Mouse (Mus musculus) spleen, adult 12 weeks (tissue): ENCODE results near the gene Mbl1.

Source experiments
- DNase-seq: peaks from one replicate; pipeline ENCODE4 v3.0.0; 2022; ENCODE audit warnings: low spot score

The Mbl1 gene

DNA sequence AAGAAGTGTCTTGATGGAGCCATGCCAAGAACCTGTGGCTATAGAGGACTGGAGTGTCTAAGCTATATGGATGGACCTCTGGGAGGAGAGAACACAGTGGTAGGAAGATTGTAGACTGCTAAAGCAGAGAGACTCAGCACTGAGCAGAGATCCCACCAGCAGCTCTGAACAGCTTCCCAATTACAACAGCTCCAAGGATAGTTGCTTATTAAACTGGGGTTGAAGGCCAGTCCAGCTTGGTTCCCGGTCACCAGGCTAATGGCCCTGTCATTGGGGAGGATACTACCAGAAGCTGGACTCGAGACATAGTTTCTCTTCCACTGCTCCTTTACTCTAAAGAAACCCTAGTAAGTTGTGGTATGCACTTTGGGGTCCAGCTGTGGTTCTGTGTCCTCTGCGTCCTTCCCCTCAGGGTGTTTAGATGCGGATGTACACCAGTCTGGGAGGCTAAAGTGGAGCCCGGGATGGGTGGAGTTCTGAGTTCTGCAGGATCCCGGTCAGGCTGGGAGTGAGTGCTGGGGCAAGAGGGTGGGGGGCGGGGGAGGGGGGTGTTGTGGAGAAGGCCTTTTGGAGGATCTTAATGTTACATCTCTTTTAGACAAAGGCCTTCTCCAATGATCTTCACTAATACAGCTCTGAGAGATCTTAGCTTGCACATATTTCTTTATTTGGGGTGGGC is at the start of gene Mbl1:
Mbl1 (plus strand) TSS at position 239 of the 679 bp plus-strand sequence.
- no peak for DNase-seq

GRCm38 (mm10) chr14:41102269-41102668 is 49.0 kb upstream of the Mbl1 start:
- no peak for DNase-seq

DNA sequence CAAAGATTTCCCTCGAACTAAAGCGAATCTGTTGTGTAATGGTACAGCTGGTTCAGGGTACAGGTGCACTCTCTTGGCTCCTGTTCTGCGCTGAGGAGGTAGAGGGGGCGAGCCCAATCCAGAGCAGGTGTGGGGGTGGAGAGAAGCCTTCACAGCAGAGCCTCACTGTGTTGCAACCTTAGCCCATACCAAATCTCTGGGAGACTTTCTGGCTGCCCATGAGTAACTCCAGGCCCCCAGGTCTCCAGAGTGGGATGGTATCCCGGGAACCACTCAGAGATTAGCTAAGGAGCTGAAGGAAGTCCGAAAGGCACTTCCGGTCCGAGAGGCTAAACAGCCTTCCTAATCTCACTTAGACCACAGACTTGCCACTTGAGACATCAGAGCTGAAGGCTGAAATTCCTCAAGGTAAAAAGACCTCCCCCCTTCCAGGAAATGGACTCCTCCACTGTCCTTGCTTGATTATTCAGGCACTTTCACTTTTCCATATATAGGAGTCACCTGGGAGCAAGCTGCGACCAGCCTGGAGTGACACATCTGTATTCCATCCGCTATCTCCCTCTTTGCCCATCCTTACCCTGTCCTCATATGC is 46.3 kb upstream of the Mbl1 start, which contains the start of gene Mat1a:
Mat1a (plus strand) TSS at position 183 of the 592 bp plus-strand sequence.
- DNase-seq, result no peak

- no peak for DNase-seq
Observed at GRCm38 (mm10) chr14:41111031-41111668, 40.1 kb upstream of the Mbl1 start.

- no peak for DNase-seq
Observed at GRCm38 (mm10) chr14:41112944-41113343, 38.3 kb upstream of the Mbl1 start.

- DNase-seq, result no peak
Observed at GRCm38 (mm10) chr14:41116271-41116670, 35.0 kb upstream of the Mbl1 start.

DNA sequence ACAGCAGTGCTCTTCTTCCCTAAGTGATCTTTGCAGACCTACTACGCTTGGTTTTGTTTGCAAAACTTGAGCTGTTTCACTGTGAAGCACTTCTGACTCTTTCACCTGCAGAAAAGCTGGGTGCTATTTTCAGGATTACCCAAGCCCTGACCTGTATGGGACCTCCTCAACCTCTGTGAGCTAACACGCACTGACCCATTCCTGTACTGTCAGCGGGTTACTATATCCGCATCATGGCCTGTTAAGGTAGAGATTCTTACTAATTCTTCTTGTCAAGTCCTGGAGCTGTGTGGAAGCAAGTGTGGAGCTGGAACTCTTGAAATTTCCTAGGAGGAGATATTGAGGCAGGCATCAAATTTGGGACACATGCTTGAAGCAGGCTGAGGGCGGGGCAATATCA is 26.6 kb upstream of the Mbl1 start:
- no peak for DNase-seq

GRCm38 (mm10) chr14:41127997-41128396 is 23.3 kb upstream of the Mbl1 start:
- no peak for DNase-seq

- DNase-seq, result no peak
Observed at GRCm38 (mm10) chr14:41131540-41131939, 19.7 kb upstream of the Mbl1 start, which contains the start of gene Sftpa1. Gene Sftpa1, plus strand, starts transcription at chr14:41131782.

DNA sequence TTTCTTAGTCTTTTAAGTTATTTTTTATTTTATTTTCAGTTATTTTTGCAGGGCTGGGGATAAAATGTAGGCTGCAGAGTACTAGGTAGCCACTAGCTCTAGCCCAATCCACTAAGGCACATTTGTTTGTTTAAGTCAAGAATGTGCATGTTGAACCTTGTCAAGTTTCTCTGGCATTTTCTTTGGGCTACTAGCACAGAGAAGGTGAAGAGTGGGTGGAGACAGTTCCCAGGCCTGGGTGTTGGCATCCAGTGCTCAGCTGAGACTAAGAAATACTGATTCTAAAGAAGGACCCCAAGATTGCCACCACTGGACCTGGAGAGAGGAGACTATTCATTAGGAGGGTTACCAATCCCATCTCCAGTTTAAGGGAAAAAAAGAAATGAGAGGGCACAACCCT is 14.3 kb upstream of the Mbl1 start:
- DNase-seq, result no peak

DNA sequence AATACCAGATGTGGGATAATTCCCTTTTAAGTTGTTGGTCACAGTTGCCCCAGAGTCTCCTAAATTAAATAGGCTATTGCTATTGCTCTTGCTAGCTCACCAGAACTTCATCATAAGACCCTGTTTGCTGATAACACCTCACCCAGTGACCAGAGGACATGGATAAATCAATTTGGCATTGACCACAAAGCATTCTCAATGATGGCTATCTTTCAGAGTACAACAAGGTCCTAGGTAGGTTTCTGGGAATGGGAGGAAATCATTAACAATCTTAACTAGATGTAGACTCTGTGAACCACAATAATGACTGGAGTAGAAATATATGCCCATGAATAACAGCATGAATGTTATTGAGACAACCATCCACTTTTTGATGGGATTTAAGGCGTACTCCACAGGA is 10.6 kb upstream of the Mbl1 start:
- DNase-seq, result no peak

DNA sequence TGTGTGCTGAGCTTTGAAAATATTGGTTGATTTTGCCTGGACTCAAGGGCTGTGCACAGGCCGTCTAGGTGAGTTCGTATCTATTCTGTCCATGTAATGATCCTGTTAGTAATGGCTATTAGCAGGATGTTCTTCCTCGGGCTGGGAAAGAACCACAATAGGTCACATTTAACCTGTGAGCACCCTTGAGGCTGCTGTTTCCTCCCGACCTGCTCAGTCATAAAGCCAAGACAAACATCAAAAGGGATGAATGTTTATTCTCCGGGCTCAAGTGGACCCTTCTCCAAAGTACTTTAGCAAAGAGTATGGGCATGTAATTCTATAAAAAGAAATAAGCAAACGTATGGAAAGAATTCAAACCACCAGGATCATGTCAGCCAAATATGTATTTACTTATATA is 5.2 kb upstream of the Mbl1 start:
- DNase-seq, result no peak

DNA sequence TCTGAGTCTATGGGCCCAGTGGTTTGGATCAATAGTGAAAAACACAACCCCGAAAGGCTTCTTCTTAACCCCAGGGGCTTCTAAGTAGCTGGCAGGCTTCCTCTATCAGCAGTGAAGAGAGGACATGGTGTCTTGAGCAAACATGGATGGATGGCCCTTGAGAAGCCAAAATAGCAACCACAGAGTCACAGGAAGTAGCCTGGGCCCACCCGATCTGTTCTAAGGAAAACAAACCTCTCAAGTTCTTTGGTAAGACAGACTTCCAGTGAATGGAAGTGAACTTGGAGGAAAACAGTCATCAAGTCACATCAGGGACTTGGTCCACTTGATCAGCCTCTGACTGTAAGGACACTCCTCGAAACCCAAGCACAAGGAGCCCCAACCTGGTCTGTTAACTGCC is 4.3 kb upstream of the Mbl1 start:
- no peak for DNase-seq

GRCm38 (mm10) chr14:41147356-41147755 is 3.9 kb upstream of the Mbl1 start:
- DNase-seq, result no peak

DNA sequence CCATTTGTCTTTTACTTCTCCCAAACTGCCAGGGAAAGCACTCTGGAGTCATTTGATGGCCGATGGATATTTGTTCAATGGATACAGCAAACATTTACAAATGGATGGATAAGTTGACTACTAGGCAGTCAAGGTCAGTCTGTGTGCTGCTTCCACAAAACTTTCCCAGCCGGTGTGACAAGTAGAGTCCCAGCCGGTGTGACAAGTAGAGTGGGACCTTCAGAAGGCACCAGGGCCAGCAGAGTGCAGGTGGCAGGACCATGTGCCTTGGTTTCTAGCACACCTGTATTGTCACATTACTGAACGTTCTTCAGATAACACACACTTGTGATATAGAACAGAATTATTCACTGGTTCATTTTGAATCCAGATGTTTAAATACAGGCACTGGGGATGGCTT is 8.8 kb downstream of the Mbl1 start:
- no peak for DNase-seq

GRCm38 (mm10) chr14:41160743-41161142 is 9.5 kb downstream of the Mbl1 start:
- no peak for DNase-seq

DNA sequence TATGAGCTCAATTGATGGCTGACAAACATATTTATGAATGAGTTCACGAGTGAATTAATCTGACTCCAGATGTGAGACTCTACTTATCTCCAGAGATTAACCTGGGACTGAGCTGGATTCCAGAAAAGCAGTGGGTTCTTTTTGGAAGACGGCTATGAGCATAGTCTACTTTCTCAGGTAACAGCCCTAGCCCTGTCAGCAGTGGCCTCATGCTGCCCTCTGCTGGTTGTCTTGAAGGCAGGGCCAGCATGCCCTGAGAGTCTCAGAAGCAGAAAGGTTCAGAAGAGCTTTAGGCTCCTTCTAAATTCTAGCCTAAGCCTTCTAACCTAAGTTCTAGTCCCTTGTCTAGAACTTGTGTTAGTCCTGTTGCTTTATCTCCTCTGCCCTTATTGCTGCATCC is 11.4 kb downstream of the Mbl1 start:
- DNase-seq, result no peak

- no peak for DNase-seq
Observed at GRCm38 (mm10) chr14:41167278-41167677, 16.0 kb downstream of the Mbl1 start.

- DNase-seq, result no peak
Observed at GRCm38 (mm10) chr14:41168567-41168966, 17.3 kb downstream of the Mbl1 start.

DNA sequence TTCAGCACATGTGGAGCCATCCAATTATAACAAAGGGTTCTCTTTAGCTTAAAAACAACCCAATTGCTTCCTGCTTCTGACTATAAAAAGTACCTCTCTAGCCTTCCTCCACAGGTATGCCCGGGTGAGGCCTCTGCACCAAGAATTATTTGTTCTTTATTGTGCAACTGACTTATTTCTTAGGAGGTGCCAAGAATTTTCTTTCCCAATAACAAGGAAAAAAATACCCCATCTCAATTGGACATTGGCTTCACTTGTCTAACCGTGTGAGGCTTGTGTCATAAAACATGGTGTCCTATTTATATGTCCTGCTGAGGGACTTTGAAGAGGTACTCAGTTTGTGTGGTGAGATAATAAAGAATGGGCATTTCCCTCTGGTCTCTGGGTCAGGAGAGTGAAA is 19.3 kb downstream of the Mbl1 start:
- DNase-seq, result no peak

- DNase-seq, result no peak
Observed at GRCm38 (mm10) chr14:41174802-41175201, 23.5 kb downstream of the Mbl1 start.

- no peak for DNase-seq
Observed at GRCm38 (mm10) chr14:41185059-41185821, 34.0 kb downstream of the Mbl1 start, which contains the start of gene Sftpd. Gene Sftpd, minus strand, starts transcription at chr14:41185149.

- no peak for DNase-seq
Observed at GRCm38 (mm10) chr14:41189496-41189895, 38.2 kb downstream of the Mbl1 start.
